Mouse (Mus musculus) stomach, postnatal 0 days (tissue): ENCODE measurements around the gene Tom1.

Source experiments
- CTCF ChIP-seq: IDR thresholded peaks from 2 replicates; pipeline ENCODE4 v1.5.1; 2016; ENCODE audit warnings: antibody characterized with exemption, low read depth, mild to moderate bottlenecking, moderate library complexity
- EP300 ChIP-seq: optimal IDR thresholded peaks from 2 replicates; pipeline ENCODE3; 2016; ENCODE audit warnings: antibody characterized with exemption

DNA sequence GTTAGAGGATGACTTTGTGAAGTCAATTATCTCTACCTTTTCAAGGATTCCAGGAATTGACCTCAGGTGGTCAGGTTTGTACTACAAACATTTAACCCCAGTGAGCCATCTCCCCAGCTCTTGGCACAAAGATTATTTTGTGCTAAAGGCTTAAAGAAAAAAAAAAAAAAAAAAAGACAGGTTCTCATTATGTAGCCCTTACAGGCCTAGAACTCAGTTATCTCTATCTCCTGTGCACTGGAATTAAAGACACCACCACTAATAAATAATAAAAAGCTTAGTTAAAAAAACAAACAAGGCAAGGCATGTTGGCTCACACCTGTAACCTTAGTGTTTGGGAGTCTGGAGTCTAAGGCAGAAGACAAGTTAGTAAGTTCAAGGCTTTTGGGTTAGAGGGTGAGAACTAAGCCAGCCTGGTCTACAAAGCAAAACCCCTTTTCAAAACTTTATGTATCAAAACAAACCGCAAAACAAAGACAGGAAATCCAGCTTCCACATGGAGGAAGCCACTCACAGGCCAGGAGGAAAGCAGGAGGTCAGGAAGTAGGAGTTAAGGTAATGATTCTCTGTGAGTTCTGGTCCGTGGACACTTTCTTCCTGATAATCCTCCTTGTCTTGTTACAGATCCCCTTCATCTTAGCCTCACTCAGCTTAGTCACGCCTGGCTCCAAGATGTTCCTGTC, 51.0 kb downstream of the Tom1 start:
- no peak for TF ChIP-seq CTCF
- no peak for TF ChIP-seq EP300
